Mouse (Mus musculus) megakaryocyte, embryonic 14.5 days (primary cell): ENCODE data around the gene Zfp109.

ENCODE experiments used
- FLI1 ChIP-seq: IDR thresholded peaks from 2 replicates; pipeline ENCODE4 v1.6.1; 2012; ENCODE audit warnings: low read length, inconsistent platforms, mixed read lengths
- GATA1 ChIP-seq: IDR thresholded peaks from 3 replicates; pipeline ENCODE4 v1.6.1; 2012; ENCODE audit warnings: mixed read lengths, low read length, inconsistent platforms, borderline replicate concordance

DNA sequence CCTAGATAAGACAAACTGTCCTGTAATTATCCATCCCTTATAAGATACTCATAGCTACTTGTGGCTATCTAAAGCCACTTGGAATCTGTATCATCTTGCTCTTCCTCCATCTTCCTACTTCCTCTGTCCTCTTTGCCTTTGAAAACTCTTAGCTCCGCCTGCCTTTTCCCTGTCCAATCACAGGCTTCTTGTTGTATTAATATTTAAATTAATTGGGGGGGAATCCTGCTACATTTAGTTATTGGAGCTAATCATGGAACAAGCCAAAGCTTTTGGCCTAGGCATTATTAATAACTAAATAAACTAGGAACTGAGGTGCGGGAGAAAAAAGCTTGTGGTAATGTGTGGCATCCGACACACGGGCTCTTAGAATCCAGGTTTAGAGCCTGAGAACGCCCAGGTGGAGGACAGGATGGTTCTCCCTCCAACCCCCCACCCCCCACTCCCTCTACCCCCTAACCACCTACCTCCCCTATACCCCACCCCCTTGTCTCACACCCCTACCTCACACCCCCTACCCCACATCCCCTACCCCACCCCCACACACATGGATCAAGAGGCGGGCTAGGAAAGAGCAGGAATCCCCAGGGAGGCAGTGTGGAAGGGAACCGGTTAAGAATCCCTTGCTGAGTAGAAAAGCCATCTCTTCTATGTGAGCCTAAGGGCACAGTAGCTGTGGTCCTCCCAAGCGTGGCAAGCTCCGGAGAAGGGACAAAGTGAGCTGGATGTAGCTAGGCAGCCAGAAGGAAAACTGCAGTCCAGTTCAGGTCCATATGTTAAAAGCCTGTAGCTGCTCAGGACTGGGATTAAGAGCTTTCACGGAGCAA, 42.9 kb upstream of the Zfp109 start:
- no peak for TF ChIP-seq GATA1
- TF ChIP-seq FLI1, result no peak
